Mouse (Mus musculus) limb, embryonic 11.5 days (tissue): ENCODE data around the gene Ssbp4. TPM values are rescaled to one million over a fixed set of nuclear protein-coding genes. Genes with fewer than 3 reads are reported as not detected.
A peak's percentile ranks its signal among the peaks of the same experiment; 100 is the strongest.

Experiments
- ATAC-seq: fragments of 200-750 bp; cut with Nextera tagmentation; 2 replicates; pipeline ENCODE4 v1.8.0; 2017; ENCODE audit warnings: low read depth; ENCODE audit not compliant: insufficient number of reproducible peaks, low FRiP score, low TSS enrichment
- DNase-seq: peaks from one replicate; pipeline ENCODE4 v3.0.0-alpha.2; 2015; ENCODE audit warnings: low spot score
- H3K27ac ChIP-seq: fragments of 300-500 bp; sonication (generic); replicated peaks from 2 replicates; pipeline ENCODE4 v1.5.1; 2014; ENCODE audit warnings: low read depth, mild to moderate bottlenecking, low read length
- H3K27me3 ChIP-seq: fragments of 300-500 bp; sonication (generic); 2 replicates; pipeline ENCODE4 v1.6.1; 2014; ENCODE audit warnings: mild to moderate bottlenecking, low read length, mixed read lengths; ENCODE audit not compliant: control insufficient read depth, insufficient read depth
- H3K36me3 ChIP-seq: fragments of 300-500 bp; sonication (generic); 2 replicates; pipeline ENCODE4 v1.6.1; 2014; ENCODE audit warnings: mild to moderate bottlenecking, low read length, moderate library complexity, mixed read lengths; ENCODE audit not compliant: control insufficient read depth, insufficient read depth
- H3K4me1 ChIP-seq: fragments of 300-500 bp; sonication (generic); 2 replicates; pipeline ENCODE4 v1.6.1; 2014; ENCODE audit warnings: low read length, mixed read lengths; ENCODE audit not compliant: control insufficient read depth, insufficient read depth
- H3K4me2 ChIP-seq: fragments of 300-500 bp; sonication (generic); 2 replicates; pipeline ENCODE4 v1.6.1; 2014; ENCODE audit warnings: low read depth, mild to moderate bottlenecking, moderate library complexity; ENCODE audit not compliant: severe bottlenecking
- H3K4me3 ChIP-seq: fragments of 300-500 bp; sonication (generic); 2 replicates; pipeline ENCODE4 v1.5.1; 2014; ENCODE audit warnings: low read depth, low read length
- H3K9ac ChIP-seq: fragments of 300-500 bp; sonication (generic); 2 replicates; pipeline ENCODE4 v1.6.1; 2014; ENCODE audit warnings: mild to moderate bottlenecking, low read length
- H3K9me3 ChIP-seq: fragments of 300-500 bp; sonication (generic); 2 replicates; pipeline ENCODE4 v1.6.1; 2016; ENCODE audit warnings: low read length; ENCODE audit not compliant: control insufficient read depth
- WGBS: fragments of 180-500 bp; shearing (Covaris S2); extraction: QIAGEN DNeasy Blood & Tissue Kit; methylation state at CpG from one replicate; pipeline ENCODE4 v1.1.7; 2014; 5-methylcytosine and 5-hydroxymethylcytosine counted together
- polyA plus RNA-seq: library from polyadenylated mRNA; unstranded; fragments of >200 nt; fragmentation: Nextera tagmentation; extraction: Ambion mirVana; gene quantifications from 2 replicates; pipeline ENCODE4 v1.2.1, GENCODE M21; 2014

Gene Ssbp4
- polyA plus RNA-seq, 1 experiment from 2014 or later = 177 TPM

DNA sequence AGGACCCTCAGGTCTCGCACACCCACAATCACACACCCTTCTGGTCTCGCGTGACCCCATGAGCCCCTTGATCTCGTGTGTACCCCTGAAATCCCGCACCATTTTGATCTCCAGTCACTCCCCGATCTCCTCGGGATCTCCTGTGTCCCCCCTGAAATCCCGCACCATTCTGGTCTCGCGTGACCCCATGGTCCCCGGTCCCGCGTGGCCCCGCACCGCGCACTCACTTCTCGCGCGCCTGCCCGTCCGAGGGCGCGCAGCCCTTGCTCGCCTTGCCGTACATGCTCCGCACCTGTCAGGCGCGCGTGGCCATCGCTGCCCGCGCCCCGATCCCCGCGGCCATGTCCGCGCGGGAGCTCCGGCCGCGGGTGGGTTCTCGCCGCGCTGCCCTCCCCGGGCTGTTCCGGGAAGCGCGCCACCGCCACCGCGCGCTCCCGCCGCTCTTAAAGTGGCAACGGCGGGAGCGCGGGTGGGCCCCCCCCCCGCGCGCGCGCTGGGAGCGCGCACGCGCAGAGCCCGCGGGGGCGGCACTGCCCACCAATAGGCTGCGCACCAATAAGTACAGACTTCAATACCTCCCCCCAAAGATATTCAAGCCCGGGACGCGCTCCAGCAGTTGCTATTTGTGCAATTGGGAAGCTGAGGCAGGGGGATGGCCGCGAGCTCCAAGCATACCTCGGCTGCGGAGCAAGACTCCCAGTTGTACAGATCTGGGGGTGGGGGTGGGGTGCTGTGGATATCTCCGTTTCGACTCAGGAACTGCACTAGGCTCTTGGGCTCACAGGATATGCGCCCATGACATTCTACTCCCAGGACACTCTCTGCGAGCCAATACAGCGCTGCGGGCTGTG lies 549 bp downstream of the Ssbp4 start:
- Histone ChIP-seq H3K27ac (peak overlapping the region; percentile 100), H3K9ac (peak overlapping the region; percentile 92), H3K36me3 (no peaks in the 10 kb centered on the region; the same call in 1 of the 2 replicates), H3K4me1 (peaks cover 26% of the 10 kb centered on the region), H3K4me2 (peak overlapping the region; percentile 90), H3K4me3 (peak overlapping the region; percentile 79), H3K9me3 (no peaks in the 10 kb centered on the region), H3K27me3 (no peaks in the 10 kb centered on the region)
- WGBS = 1% methylated on average over 84 of the region's 84 CpGs
- DNase-seq (peak; percentile 79), ATAC-seq (no peak)

DNA sequence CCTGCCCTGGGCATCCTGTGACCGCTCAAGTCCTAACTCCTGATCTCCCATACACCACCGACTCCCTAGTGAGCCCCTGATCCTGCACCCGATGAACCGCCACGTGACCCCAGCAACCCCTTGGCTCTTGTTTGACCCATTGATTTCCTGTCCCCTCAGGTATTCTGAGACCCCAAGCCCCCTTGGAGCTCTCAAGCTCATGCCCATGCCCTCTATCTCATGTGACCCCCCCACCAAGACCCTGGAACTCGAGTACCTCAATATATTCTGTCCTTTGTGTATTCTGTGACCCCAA lies 1.1 kb downstream of the Ssbp4 start:
- H3K9ac ChIP-seq = peak overlapping the region; percentile 92
- peak overlapping the region; percentile 79 for H3K4me3 ChIP-seq
- peak overlapping the region; percentile 100; the same call in 1 of the 2 replicates for H3K27ac ChIP-seq
- peaks cover 3% of the 10 kb centered on the region; the same call in 1 of the 2 replicates for H3K36me3 ChIP-seq
- no peak for DNase-seq
- H3K27me3 ChIP-seq = no peaks in the 10 kb centered on the region
- no peak for ATAC-seq
- H3K9me3 ChIP-seq = no peaks in the 10 kb centered on the region
- H3K4me1 ChIP-seq = peaks cover 26% of the 10 kb centered on the region
- H3K4me2 ChIP-seq = peak overlapping the region; percentile 90
- WGBS = 22% methylated on average over 6 of the region's 6 CpGs

DNA sequence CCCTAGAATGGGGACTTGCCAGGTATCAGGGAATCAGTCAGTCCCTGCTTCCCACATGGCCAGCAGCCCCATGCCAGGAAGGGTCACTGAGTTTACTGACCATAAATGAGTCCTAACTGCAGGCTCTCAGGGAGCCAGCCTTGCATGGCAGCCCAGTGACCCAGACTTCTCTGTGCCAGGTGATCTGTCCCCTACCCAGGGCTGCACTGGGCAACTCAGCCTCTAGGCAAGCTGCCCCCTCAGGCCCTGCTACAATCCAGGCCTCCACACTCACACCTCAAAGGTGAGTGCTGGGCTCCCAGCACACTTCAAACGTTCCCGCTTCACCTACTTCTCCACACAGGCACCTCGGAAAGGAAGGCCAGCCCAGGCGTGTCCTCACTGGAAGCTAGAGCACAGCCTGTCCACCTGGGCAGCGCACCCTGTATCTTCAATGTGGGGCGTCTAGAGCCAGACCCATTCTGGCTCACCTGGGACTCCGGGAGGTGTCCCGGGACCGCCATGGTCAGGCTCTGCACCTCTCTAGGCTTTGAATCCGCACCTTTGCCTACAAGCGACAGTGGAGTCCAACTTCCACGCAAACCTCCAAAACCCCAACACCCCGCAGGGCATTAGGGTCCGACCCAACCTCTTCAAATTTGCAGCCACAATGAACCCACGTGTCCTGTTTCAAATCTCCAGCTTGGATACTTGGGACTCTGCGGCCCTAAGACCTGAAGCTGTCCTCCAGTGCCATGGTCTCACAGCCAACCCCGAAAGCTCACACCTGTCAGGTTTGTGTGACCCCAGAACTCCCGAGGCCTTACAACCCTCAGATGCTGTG lies 1.7 kb downstream of the Ssbp4 start:
- no peak for DNase-seq
- peaks cover 7% of the 10 kb centered on the region; the same call in 1 of the 2 replicates for H3K36me3 ChIP-seq
- peak overlapping the region; percentile 42; the same call in 1 of the 2 replicates for H3K27ac ChIP-seq
- peak overlapping the region; percentile 79 for H3K4me3 ChIP-seq
- peaks cover 26% of the 10 kb centered on the region for H3K4me1 ChIP-seq
- H3K9ac ChIP-seq = peak overlapping the region; percentile 92
- no peaks in the 10 kb centered on the region for H3K9me3 ChIP-seq
- no peaks in the 10 kb centered on the region for H3K27me3 ChIP-seq
- H3K4me2 ChIP-seq = peak overlapping the region; percentile 90
- 61% methylated on average over 18 of the region's 18 CpGs for WGBS
- no peak for ATAC-seq

DNA sequence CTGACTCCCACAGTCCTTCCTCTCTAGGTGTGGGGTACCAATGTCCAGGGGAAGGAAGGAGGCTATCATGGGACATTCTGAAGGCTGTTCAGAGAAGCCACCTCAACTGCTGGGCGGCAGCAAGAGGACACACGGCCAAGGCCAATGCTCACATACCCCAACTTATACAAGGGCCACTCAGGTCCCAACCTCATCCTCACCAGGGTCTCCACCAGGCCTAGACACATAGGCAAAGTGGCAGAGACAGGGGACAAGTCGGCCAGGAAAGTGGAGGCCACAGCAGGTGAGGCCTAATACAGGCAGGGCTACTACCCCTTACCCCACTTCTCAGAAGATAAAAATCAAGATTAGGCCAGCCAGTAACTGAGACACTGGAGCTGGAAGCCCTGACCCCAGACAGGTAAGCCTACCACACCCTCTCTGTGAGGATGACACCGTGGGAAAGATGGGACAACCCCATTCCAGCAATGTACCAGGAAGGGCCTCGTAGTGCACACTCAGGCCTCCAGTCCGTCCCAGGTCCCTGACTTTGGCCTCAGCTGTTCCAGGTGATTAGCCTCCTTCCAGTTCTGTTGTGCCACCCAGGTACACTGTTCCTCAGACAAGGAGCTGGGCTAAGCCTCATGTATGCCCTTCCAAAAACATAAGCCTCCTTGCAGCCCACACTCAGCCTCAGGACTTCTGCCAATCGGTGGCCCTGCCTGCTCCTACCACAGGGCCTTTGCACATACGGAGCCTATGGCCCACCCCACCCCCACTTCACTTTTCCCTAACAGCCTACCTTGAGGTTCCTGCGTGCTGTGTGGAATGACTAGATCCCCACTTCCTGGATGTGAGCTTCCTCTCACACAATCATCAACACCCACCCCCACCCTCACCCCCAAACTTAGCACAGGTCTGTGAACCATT lies 2.5 kb downstream of the Ssbp4 start:
- Histone ChIP-seq H3K27ac (no peak overlapping the region), H3K36me3 (peaks cover 11% of the 10 kb centered on the region), H3K27me3 (no peaks in the 10 kb centered on the region), H3K9ac (peak overlapping the region; percentile 30; the same call in 1 of the 2 replicates), H3K4me2 (peak overlapping the region; percentile 90), H3K9me3 (no peaks in the 10 kb centered on the region), H3K4me3 (no peak overlapping the region; the same call in 1 of the 2 replicates), H3K4me1 (peaks cover 31% of the 10 kb centered on the region)
- no peak for DNase-seq
- 89% methylated on average over 9 of the region's 9 CpGs for WGBS
- no peak for ATAC-seq

DNA sequence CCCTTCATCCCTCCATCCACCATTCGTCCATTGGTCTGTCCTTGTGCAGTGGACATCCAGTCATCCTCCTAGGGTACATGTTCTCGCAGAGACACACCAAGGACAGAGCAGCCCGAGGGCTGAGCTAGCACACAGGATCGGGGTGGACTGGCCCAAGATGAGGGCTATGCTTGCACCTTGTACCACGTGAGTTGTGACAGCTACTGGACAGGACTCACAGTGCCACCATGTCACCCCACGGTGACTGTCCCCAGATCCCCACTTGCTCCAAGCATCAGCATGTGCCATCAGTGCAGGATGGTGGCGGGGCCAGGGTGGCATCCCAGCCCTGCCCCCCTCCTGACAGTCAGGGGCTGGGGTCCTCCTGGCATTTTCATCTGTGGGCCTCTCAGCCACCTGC lies 4.1 kb downstream of the Ssbp4 start:
- Histone ChIP-seq H3K27ac (0 out of 2 replicates have a peak overlapping the region, but pooled peaks have one; percentile 30), H3K4me1 (peaks cover 43% of the 10 kb centered on the region), H3K9ac (no peak overlapping the region), H3K36me3 (peaks cover 15% of the 10 kb centered on the region), H3K27me3 (no peaks in the 10 kb centered on the region), H3K4me2 (peak overlapping the region; percentile 4; the same call in 1 of the 2 replicates), H3K9me3 (no peaks in the 10 kb centered on the region), H3K4me3 (no peak overlapping the region)
- no peak for DNase-seq
- ATAC-seq = no peak
- 88% methylated on average over 7 of the region's 7 CpGs for WGBS

DNA sequence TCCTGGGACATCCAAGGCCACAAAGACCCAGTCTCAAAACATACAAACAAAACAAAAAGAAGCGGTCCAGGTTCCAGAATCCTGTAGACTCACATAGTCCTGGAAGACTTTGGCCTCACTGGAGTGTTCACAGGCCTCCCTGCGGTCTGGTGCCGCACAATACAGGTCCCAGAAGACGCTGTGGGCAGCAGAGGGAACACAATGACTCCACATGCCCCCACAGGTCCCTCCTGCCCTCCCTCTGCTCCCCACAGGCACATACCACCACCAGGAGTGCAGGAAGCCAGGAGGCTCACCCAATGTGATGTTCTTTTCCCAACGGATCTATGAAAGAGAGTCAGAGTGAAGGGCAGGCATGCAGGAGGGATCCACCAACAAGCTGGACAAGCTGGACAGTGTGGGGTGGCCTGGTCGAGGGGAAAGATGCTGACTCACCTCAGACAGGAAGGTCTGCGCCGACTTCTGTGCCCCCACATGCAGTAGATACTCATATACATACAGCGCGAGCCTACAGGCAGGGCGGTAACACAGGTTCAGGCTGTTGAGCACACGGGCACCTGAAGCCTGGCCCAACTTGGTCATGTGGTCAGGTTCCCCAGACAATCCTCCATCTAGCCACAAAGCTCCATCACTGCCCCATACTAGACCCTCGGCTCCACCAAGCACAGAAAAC lies 6.4 kb downstream of the Ssbp4 start:
- 92% methylated on average over 13 of the region's 13 CpGs for WGBS
- Histone ChIP-seq H3K27ac (no peak overlapping the region), H3K9me3 (no peaks in the 10 kb centered on the region), H3K4me2 (no peak overlapping the region), H3K4me3 (no peak overlapping the region), H3K9ac (no peak overlapping the region), H3K36me3 (peaks cover 20% of the 10 kb centered on the region), H3K4me1 (peaks cover 54% of the 10 kb centered on the region), H3K27me3 (0 out of 2 replicates have a peak, but pooled peaks cover 2% of the 10 kb centered on the region)
- DNase-seq (no peak), ATAC-seq (no peak)

DNA sequence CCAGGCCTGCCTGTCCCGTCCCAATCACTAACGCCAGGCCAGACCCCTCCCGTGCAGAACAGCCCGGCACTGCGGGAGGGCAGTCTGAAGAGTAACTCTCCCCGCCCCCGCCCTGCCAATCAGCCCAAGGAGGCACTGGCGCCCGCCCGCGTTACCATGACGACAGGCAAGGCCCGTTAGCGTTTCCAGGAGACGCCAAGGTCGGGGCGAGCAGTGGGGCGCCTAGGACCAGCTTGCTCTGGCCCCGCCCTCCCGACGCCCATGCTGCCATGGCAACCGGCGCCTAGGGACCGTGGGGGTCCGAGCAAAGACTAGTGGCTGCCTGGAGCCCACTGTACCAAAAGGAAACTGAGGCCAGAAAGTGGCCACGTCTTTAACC lies 7.4 kb downstream of the Ssbp4 start:
- 1% methylated on average over 26 of the region's 26 CpGs for WGBS

More for the DNA sequence above, 7.4 kb downstream of the Ssbp4 start:
- Histone ChIP-seq H3K9ac (no peak overlapping the region), H3K4me1 (peaks cover 47% of the 10 kb centered on the region), H3K4me2 (peak overlapping the region; percentile 42), H3K36me3 (peaks cover 20% of the 10 kb centered on the region), H3K4me3 (peak overlapping the region; percentile 5; the same call in 1 of the 2 replicates), H3K27me3 (0 out of 2 replicates have a peak, but pooled peaks cover 2% of the 10 kb centered on the region), H3K27ac (peak overlapping the region; percentile 88), H3K9me3 (no peaks in the 10 kb centered on the region)
- DNase-seq (peak; percentile 95), ATAC-seq (peak; percentile 37)
